Mouse (Mus musculus): Measurements from ENCODE around the gene Tmem221. TPM values are rescaled to one million over a fixed set of nuclear protein-coding genes. Genes with fewer than 3 reads are reported as not detected.

The Tmem221 gene
- polyA plus RNA-seq, 1 experiment, result 0.20 TPM

DNA sequence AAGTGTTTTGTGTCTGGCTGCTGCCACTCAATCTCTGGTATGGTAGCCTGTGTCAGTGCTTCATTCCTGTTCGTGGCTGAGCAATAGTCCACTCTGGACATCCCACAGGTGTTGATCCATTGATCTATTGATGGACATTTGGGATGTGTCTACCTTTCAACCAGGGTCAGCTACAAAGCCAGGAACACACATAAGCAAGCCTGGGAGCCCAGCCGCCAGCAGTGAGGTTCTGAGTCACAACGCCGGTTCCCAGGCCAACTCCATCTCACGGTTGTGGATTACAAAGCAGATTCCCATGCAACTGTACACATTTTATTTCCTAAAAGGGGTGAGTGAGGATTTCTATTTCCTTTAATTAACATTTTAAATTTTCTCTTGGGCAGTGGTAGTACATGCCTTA lies 2.1 kb upstream of the Tmem221 start:
- H3K79me2 ChIP-seq (ENCODE audit: control insufficient read depth, insufficient read depth), result no peaks in the 10 kb centered on the region

DNA sequence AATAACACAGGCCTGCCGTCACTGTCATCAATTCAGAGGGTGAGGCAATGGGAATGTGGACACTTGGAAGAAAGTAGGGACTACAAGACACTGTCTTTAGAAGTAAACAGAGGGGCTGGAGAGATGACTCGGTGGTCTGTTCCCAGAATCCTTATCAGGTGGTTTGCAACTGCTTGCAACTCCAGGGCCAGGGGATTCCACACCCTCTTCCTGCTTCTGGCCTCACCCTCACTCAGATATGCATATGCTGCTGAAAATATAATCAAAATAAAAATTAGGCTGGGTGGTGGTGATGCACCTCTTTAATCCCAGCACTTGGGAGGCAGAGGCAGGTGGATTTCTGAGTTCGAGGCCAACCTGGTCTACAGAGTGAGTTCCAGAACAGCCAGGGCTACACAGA lies 1.4 kb upstream of the Tmem221 start:
- no peak overlapping the region for H3K4me2 ChIP-seq (ENCODE audit: low read depth)
- no peak for TF ChIP-seq CEBPB (IDR thresholded peaks at IDR 0.05; ENCODE audit: insufficient read depth, poor library complexity, severe bottlenecking)
- no peak for TF ChIP-seq POLR2A (IDR thresholded peaks at IDR 0.05; ENCODE audit: insufficient read length, low read depth)
- no peak for TF ChIP-seq E2F4 (IDR thresholded peaks at IDR 0.05; ENCODE audit: insufficient read depth)
- TF ChIP-seq SRF (IDR thresholded peaks at IDR 0.05; ENCODE audit: control insufficient read depth, insufficient read length, low read depth), result no peak
- TF ChIP-seq TCF12 (IDR thresholded peaks at IDR 0.05; ENCODE audit: insufficient read depth, poor library complexity, severe bottlenecking), result no peak
- no peak for TF ChIP-seq TCF3 (IDR thresholded peaks at IDR 0.05; ENCODE audit: insufficient read length, low read depth)
- TF ChIP-seq MYOG (IDR thresholded peaks at IDR 0.05; ENCODE audit: control insufficient read depth in 1 of 3, insufficient read depth in 1 of 3, insufficient read length in 2 of 3, low read depth in 2 of 3), result no peak
- TF ChIP-seq REST (IDR thresholded peaks at IDR 0.05; ENCODE audit: insufficient read depth, insufficient read length), result no peak
- no peak for TF ChIP-seq MYOD1 (IDR thresholded peaks at IDR 0.05; ENCODE audit: control insufficient read depth in 1 of 3, insufficient read length in 2 of 3, low read depth in 2 of 3)
- TF ChIP-seq USF1 (IDR thresholded peaks at IDR 0.05; ENCODE audit: low read depth), result no peak
- no peak for TF ChIP-seq POLR2AphosphoS2 (IDR thresholded peaks at IDR 0.05; ENCODE audit: insufficient read length, low read depth)
- no peak for TF ChIP-seq MAX (IDR thresholded peaks at IDR 0.05; ENCODE audit: low read depth)
- no peaks in the 10 kb centered on the region for H3K79me2 ChIP-seq (ENCODE audit: control insufficient read depth, insufficient read depth)
- no peak overlapping the region for H3ac ChIP-seq (ENCODE audit: control insufficient read depth, insufficient read length)
- peaks cover 12% of the 10 kb centered on the region for H3K27me3 ChIP-seq (ENCODE audit: control insufficient read depth, insufficient read depth, insufficient read length)
- H3K36me3 ChIP-seq (ENCODE audit: control insufficient read depth, insufficient read depth), result no peaks in the 10 kb centered on the region
- H3K4me3 ChIP-seq, result no peak overlapping the region

More for the DNA sequence above, 2.1 kb upstream of the Tmem221 start:
- H3K4me2 ChIP-seq (ENCODE audit: low read depth), result no peak overlapping the region
- no peak overlapping the region for H3K4me3 ChIP-seq
- H3ac ChIP-seq (ENCODE audit: control insufficient read depth, insufficient read length), result no peak overlapping the region
- no peak for TF ChIP-seq MYOD1 (IDR thresholded peaks at IDR 0.05; ENCODE audit: control insufficient read depth in 1 of 3, insufficient read length in 2 of 3, low read depth in 2 of 3)
- TF ChIP-seq POLR2A (IDR thresholded peaks at IDR 0.05; ENCODE audit: insufficient read length, low read depth), result no peak
- no peak for TF ChIP-seq SRF (IDR thresholded peaks at IDR 0.05; ENCODE audit: control insufficient read depth, insufficient read length, low read depth)
- no peak for TF ChIP-seq USF1 (IDR thresholded peaks at IDR 0.05; ENCODE audit: low read depth)
- no peak for TF ChIP-seq MYOG (IDR thresholded peaks at IDR 0.05; ENCODE audit: control insufficient read depth in 1 of 3, insufficient read depth in 1 of 3, insufficient read length in 2 of 3, low read depth in 2 of 3)
- no peak for TF ChIP-seq CEBPB (IDR thresholded peaks at IDR 0.05; ENCODE audit: insufficient read depth, poor library complexity, severe bottlenecking)
- H3K36me3 ChIP-seq (ENCODE audit: control insufficient read depth, insufficient read depth), result no peaks in the 10 kb centered on the region
- peaks cover 12% of the 10 kb centered on the region for H3K27me3 ChIP-seq (ENCODE audit: control insufficient read depth, insufficient read depth, insufficient read length)

DNA sequence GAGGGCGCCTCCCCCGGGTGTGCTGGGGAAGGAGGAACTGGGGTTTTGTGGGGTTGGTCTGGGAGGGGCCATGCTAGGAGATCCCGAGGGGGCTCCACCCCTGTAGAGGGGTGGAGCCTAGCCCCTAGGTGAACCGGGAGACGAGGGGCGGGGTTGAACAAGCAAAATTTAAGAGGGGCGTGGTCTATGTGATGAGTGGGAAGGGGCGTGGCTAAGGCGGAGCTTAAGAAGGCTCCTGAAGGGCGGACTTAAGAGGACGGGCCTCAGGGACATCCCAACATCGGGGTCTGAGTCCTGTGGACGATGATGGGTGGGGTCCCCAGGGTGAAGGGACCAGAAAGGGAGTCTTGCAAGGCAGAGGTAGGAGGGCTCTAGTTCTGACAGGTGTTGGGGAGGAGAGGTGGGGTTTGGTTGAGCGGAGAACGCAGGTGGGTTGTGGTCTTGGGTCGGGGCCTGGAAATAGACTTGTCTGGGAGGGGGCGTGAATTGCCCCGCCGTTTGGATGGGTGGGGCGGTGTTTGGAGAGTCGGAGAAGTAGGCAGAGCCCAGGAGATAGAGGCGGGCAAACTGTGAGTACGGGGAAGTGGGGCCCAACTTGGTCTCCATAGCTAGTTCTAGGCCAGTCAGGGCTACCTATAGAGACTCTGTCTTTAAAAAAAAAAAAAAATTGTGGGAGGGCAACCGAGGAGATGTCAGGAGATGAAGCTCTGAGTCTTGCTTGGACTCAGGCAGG lies 453 bp upstream of the Tmem221 start:
- no peak overlapping the region for H3ac ChIP-seq (ENCODE audit: control insufficient read depth, insufficient read length)
- H3K4me2 ChIP-seq (ENCODE audit: low read depth), result peak overlapping the region; percentile 67
- H3K27me3 ChIP-seq (ENCODE audit: control insufficient read depth, insufficient read depth, insufficient read length), result peaks cover 12% of the 10 kb centered on the region
- H3K36me3 ChIP-seq (ENCODE audit: control insufficient read depth, insufficient read depth), result no peaks in the 10 kb centered on the region
- H3K4me3 ChIP-seq, result no peak overlapping the region
- H3K79me2 ChIP-seq (ENCODE audit: control insufficient read depth, insufficient read depth), result no peaks in the 10 kb centered on the region
- TF ChIP-seq SRF (IDR thresholded peaks at IDR 0.05; ENCODE audit: control insufficient read depth, insufficient read length, low read depth), result no peak
- TF ChIP-seq REST (IDR thresholded peaks at IDR 0.05; ENCODE audit: insufficient read depth, insufficient read length), result no peak
- no peak for TF ChIP-seq TCF12 (IDR thresholded peaks at IDR 0.05; ENCODE audit: insufficient read depth, poor library complexity, severe bottlenecking)
- TF ChIP-seq E2F4 (IDR thresholded peaks at IDR 0.05; ENCODE audit: insufficient read depth), result no peak
- no peak for TF ChIP-seq POLR2AphosphoS2 (IDR thresholded peaks at IDR 0.05; ENCODE audit: insufficient read length, low read depth)
- TF ChIP-seq MAX (IDR thresholded peaks at IDR 0.05; ENCODE audit: low read depth), result no peak
- no peak for TF ChIP-seq CEBPB (IDR thresholded peaks at IDR 0.05; ENCODE audit: insufficient read depth, poor library complexity, severe bottlenecking)
- no peak for TF ChIP-seq MYOD1 (IDR thresholded peaks at IDR 0.05; ENCODE audit: control insufficient read depth in 1 of 3, insufficient read length in 2 of 3, low read depth in 2 of 3)
- no peak for TF ChIP-seq USF1 (IDR thresholded peaks at IDR 0.05; ENCODE audit: low read depth)
- TF ChIP-seq TCF3 (IDR thresholded peaks at IDR 0.05; ENCODE audit: insufficient read length, low read depth), result no peak
- TF ChIP-seq MYOG (IDR thresholded peaks at IDR 0.05; ENCODE audit: control insufficient read depth in 1 of 3, insufficient read depth in 1 of 3, insufficient read length in 2 of 3, low read depth in 2 of 3), result no peak
- TF ChIP-seq POLR2A (IDR thresholded peaks at IDR 0.05; ENCODE audit: insufficient read length, low read depth), result no peak

DNA sequence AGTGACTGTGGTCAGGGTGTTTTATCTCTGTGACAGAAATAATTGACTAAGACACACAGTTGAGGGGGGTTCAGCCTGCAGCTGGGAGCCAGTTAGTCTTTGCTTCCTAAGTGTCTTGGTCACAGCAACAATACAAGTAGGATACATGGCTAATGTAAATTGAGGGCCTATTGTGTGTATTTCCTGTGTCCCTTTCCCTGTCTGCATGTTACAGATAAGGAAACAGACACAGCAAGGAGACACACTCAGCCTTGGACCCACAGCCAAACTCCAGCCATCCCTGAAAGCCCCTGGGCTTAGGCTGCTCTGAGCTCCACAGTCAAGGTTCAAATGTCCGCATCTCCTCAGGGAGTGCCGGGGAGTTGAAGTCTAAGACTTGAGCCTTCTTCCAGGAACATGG lies 4.0 kb downstream of the Tmem221 start:
- no peak overlapping the region for H3K4me3 ChIP-seq
- H3K27me3 ChIP-seq (ENCODE audit: control insufficient read depth, insufficient read depth, insufficient read length), result peaks cover 12% of the 10 kb centered on the region
- no peaks in the 10 kb centered on the region for H3K79me2 ChIP-seq (ENCODE audit: control insufficient read depth, insufficient read depth)
- no peak overlapping the region for H3ac ChIP-seq (ENCODE audit: control insufficient read depth, insufficient read length)
- TF ChIP-seq SRF (IDR thresholded peaks at IDR 0.05; ENCODE audit: control insufficient read depth, insufficient read length, low read depth) (no peak), MAX (IDR thresholded peaks at IDR 0.05; ENCODE audit: low read depth) (no peak), USF1 (IDR thresholded peaks at IDR 0.05; ENCODE audit: low read depth) (no peak), TCF3 (IDR thresholded peaks at IDR 0.05; ENCODE audit: insufficient read length, low read depth) (no peak), REST (IDR thresholded peaks at IDR 0.05; ENCODE audit: insufficient read depth, insufficient read length) (no peak), POLR2A (IDR thresholded peaks at IDR 0.05; ENCODE audit: insufficient read length, low read depth) (no peak), POLR2AphosphoS2 (IDR thresholded peaks at IDR 0.05; ENCODE audit: insufficient read length, low read depth) (no peak), CEBPB (IDR thresholded peaks at IDR 0.05; ENCODE audit: insufficient read depth, poor library complexity, severe bottlenecking) (no peak), MYOG (IDR thresholded peaks at IDR 0.05; ENCODE audit: control insufficient read depth in 1 of 3, insufficient read depth in 1 of 3, insufficient read length in 2 of 3, low read depth in 2 of 3) (no peak), MYOD1 (IDR thresholded peaks at IDR 0.05; ENCODE audit: control insufficient read depth in 1 of 3, insufficient read length in 2 of 3, low read depth in 2 of 3) (no peak), E2F4 (IDR thresholded peaks at IDR 0.05; ENCODE audit: insufficient read depth) (no peak), TCF12 (IDR thresholded peaks at IDR 0.05; ENCODE audit: insufficient read depth, poor library complexity, severe bottlenecking) (no peak)
- H3K36me3 ChIP-seq (ENCODE audit: control insufficient read depth, insufficient read depth), result no peaks in the 10 kb centered on the region
- H3K4me2 ChIP-seq (ENCODE audit: low read depth), result no peak overlapping the region

Data from myocyte (in vitro differentiated cells).